Mouse (Mus musculus) heart, adult 2 months (tissue): ENCODE data around the gene Rabl3. TPM values are rescaled to one million over a fixed set of nuclear protein-coding genes. Genes with fewer than 3 reads are reported as not detected.

Experiments used
- DNase-seq, 2 experiments: peaks; one replicate each; pipeline ENCODE4 v3.0.0; 2021
- H3K27ac ChIP-seq: fragments of 200-600 bp; 2 replicates; pipeline ENCODE4 v1.8.1; 2022
- H3K27me3 ChIP-seq: fragments of 200-500 bp; 2 replicates; pipeline ENCODE4 v1.6.1; 2012; ENCODE audit warnings: mild to moderate bottlenecking, low read length, inconsistent platforms, mixed read lengths; ENCODE audit not compliant: control insufficient read depth, insufficient read depth
- H3K36me3 ChIP-seq: fragments of 200-500 bp; 2 replicates; pipeline ENCODE4 v1.6.1; 2012; ENCODE audit warnings: low read length, inconsistent platforms; ENCODE audit not compliant: control insufficient read depth, insufficient read depth
- H3K4me1 ChIP-seq: fragments of 200-500 bp; 2 replicates; pipeline ENCODE4 v1.6.1; 2011; ENCODE audit warnings: low read length; ENCODE audit not compliant: control insufficient read depth, insufficient read depth
- H3K4me3 ChIP-seq: fragments of 200-600 bp; 2 replicates; pipeline ENCODE4 v1.8.1; 2022
- H3K79me2 ChIP-seq: fragments of 200-500 bp; replicated peaks from 2 replicates; pipeline ENCODE4 v1.6.1; 2012; ENCODE audit warnings: mild to moderate bottlenecking, inconsistent platforms, low read length, moderate library complexity, mixed read lengths; ENCODE audit not compliant: control insufficient read depth, insufficient read depth
- H3K9ac ChIP-seq: fragments of 200-500 bp; 2 replicates; pipeline ENCODE4 v1.6.1; 2012; ENCODE audit warnings: low read depth, mild to moderate bottlenecking, control low read depth, inconsistent platforms, low read length, mixed read lengths
- CTCF ChIP-seq: fragments of 200-600 bp; IDR thresholded peaks from 2 replicates; pipeline ENCODE4 v1.8.1; 2022; ENCODE audit warnings: antibody characterized with exemption, mild to moderate bottlenecking, moderate library complexity
- EP300 ChIP-seq: fragments of 200-500 bp; IDR thresholded peaks from 2 replicates; pipeline ENCODE4 v1.6.1; 2011; ENCODE audit warnings: low read depth, low read length, control low read depth; ENCODE audit not compliant: insufficient read depth
- POLR2A ChIP-seq: fragments of 200-500 bp; IDR thresholded peaks from 2 replicates; pipeline ENCODE4 v1.6.1; 2011; ENCODE audit warnings: mild to moderate bottlenecking, low read depth, low read length, control low read depth; ENCODE audit not compliant: insufficient read depth
- whole genome bisulfite sequencing: fragments of 180-500 bp; shearing (Covaris S2); methylation state at CpG from one replicate; pipeline ENCODE4 v1.1.7; 2018; 5-methylcytosine and 5-hydroxymethylcytosine counted together
- intact Hi-C: fragments of 180-260 bp; cut with DNase I; formaldehyde crosslinking; loops from one replicate; pipeline ENCODE4 v1.15.1; 2025
- polyA plus RNA-seq: library from polyadenylated mRNA; depleted of rRNA; stranded (reverse); fragments of >200 nt; gene quantifications from 2 replicates; pipeline ENCODE4 v1.2.3, GENCODE M21; 2012
- total RNA-seq, 2 experiments: library from RNA; stranded (reverse); gene quantifications; 2 replicates each; pipeline ENCODE4 v1.2.3; 2021

Rabl3 gene
- total and polyA plus RNA-seq, 3 experiments: 3.0 to 6.8 (median 6.7) TPM

- no peak for TF ChIP-seq POLR2A
- TF ChIP-seq EP300: no peak
- no peak for TF ChIP-seq CTCF
- intact Hi-C loops: no loop called here
- Histone ChIP-seq H3K4me1 (no peaks in the 10 kb centered on the region), H3K36me3 (peaks cover 4% of the 10 kb centered on the region), H3K4me3 (no peak overlapping the region), H3K27ac (no peak overlapping the region), H3K79me2 (no peaks in the 10 kb centered on the region), H3K27me3 (no peaks in the 10 kb centered on the region), H3K9ac (no peak overlapping the region)
- DNase-seq: no peak
- 97% methylated on average over 6 of the region's 6 CpGs for WGBS
Observed at GRCm38 (mm10) chr16:37562414-37562813, 22.7 kb downstream of the Rabl3 start.

GRCm38 (mm10) chr16:37562961-37563360, 23.3 kb downstream of the Rabl3 start:
- Histone ChIP-seq H3K4me3 (no peak overlapping the region), H3K27ac (no peak overlapping the region), H3K36me3 (peaks cover 4% of the 10 kb centered on the region), H3K4me1 (no peaks in the 10 kb centered on the region), H3K79me2 (no peaks in the 10 kb centered on the region), H3K27me3 (no peaks in the 10 kb centered on the region), H3K9ac (no peak overlapping the region)
- intact Hi-C loops: no loop called here
- TF ChIP-seq POLR2A: no peak
- no peak for TF ChIP-seq CTCF
- no peak for TF ChIP-seq EP300
- 93% methylated on average over 5 of the region's 5 CpGs for WGBS
- DNase-seq: no peak

GRCm38 (mm10) chr16:37565117-37565516, 25.4 kb downstream of the Rabl3 start:
- Histone ChIP-seq H3K36me3 (peaks cover 4% of the 10 kb centered on the region), H3K4me1 (no peaks in the 10 kb centered on the region), H3K79me2 (no peaks in the 10 kb centered on the region), H3K27me3 (no peaks in the 10 kb centered on the region), H3K4me3 (no peak overlapping the region), H3K9ac (no peak overlapping the region), H3K27ac (no peak overlapping the region)
- no peak for DNase-seq
- intact Hi-C loops: no loop called here
- TF ChIP-seq EP300 (no peak), CTCF (no peak), POLR2A (no peak)
- WGBS: 39% methylated on average over 1 of the region's 1 CpGs

GRCm38 (mm10) chr16:37566107-37566506, 26.4 kb downstream of the Rabl3 start:
- intact Hi-C loops: no loop called here
- TF ChIP-seq POLR2A (no peak), EP300 (no peak), CTCF (no peak)
- no peak overlapping the region for H3K27ac ChIP-seq
- H3K9ac ChIP-seq: no peak overlapping the region
- H3K4me1 ChIP-seq: no peaks in the 10 kb centered on the region
- H3K27me3 ChIP-seq: no peaks in the 10 kb centered on the region
- no peak overlapping the region for H3K4me3 ChIP-seq
- H3K79me2 ChIP-seq: no peaks in the 10 kb centered on the region
- WGBS: 89% methylated on average over 6 of the region's 6 CpGs
- peaks cover 4% of the 10 kb centered on the region for H3K36me3 ChIP-seq
- DNase-seq: no peak

GRCm38 (mm10) chr16:37567113-37568050, 27.7 kb downstream of the Rabl3 start:
- WGBS: 91% methylated on average over 12 of the region's 12 CpGs
- no peaks in the 10 kb centered on the region for H3K4me1 ChIP-seq
- no peak for DNase-seq
- intact Hi-C loops: no loop called here
- TF ChIP-seq CTCF: no peak
- no peak for TF ChIP-seq POLR2A
- no peak for TF ChIP-seq EP300
- no peak overlapping the region for H3K27ac ChIP-seq
- H3K4me3 ChIP-seq: no peak overlapping the region
- H3K9ac ChIP-seq: no peak overlapping the region
- peaks cover 4% of the 10 kb centered on the region for H3K36me3 ChIP-seq
- no peaks in the 10 kb centered on the region for H3K79me2 ChIP-seq
- H3K27me3 ChIP-seq: no peaks in the 10 kb centered on the region

GRCm38 (mm10) chr16:37571554-37571953, 31.9 kb downstream of the Rabl3 start:
- H3K4me3 ChIP-seq: no peak overlapping the region
- no peak overlapping the region for H3K9ac ChIP-seq
- DNase-seq: no peak
- TF ChIP-seq CTCF (no peak), POLR2A (no peak), EP300 (no peak)
- H3K27me3 ChIP-seq: no peaks in the 10 kb centered on the region
- no peaks in the 10 kb centered on the region for H3K4me1 ChIP-seq
- no peaks in the 10 kb centered on the region for H3K36me3 ChIP-seq
- intact Hi-C loops: no loop called here
- no peak overlapping the region for H3K27ac ChIP-seq
- 93% methylated on average over 3 of the region's 3 CpGs for WGBS
- no peaks in the 10 kb centered on the region for H3K79me2 ChIP-seq
